Mouse (Mus musculus): ENCODE results near the gene Hecw2.

The Hecw2 gene

DNA sequence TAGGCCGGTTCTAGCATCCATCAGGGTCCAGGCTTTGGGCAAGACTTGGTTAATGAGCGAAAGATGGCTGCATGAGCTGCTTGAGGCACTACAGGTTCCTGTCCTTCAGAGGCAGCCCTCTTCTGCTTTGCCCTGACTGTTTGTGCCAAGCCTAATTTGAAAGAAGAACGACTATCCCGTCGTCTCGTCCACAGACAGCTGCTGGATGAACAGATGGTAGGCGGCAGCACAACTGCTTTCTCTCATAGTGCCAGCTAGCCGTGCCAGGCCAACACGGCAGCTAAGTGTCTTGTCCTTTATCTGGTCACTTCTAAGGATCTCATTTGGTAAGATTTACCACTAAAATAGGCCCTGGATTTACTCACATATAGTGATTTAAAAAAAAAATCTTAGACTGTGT lies 365.9 kb downstream of the Hecw2 start:
- no peak for DNase-seq (ENCODE audit: low spot score)

GRCm38 (mm10) chr1:53824446-53825337 lies 370.3 kb downstream of the Hecw2 start:
- no peak for DNase-seq (ENCODE audit: low spot score)

- DNase-seq (ENCODE audit: low spot score): no peak
Measured at GRCm38 (mm10) chr1:53823687-53824445, 371.1 kb downstream of the Hecw2 start.

- DNase-seq (ENCODE audit: low spot score): no peak
Measured at GRCm38 (mm10) chr1:53821983-53822382, 373.0 kb downstream of the Hecw2 start.

DNA sequence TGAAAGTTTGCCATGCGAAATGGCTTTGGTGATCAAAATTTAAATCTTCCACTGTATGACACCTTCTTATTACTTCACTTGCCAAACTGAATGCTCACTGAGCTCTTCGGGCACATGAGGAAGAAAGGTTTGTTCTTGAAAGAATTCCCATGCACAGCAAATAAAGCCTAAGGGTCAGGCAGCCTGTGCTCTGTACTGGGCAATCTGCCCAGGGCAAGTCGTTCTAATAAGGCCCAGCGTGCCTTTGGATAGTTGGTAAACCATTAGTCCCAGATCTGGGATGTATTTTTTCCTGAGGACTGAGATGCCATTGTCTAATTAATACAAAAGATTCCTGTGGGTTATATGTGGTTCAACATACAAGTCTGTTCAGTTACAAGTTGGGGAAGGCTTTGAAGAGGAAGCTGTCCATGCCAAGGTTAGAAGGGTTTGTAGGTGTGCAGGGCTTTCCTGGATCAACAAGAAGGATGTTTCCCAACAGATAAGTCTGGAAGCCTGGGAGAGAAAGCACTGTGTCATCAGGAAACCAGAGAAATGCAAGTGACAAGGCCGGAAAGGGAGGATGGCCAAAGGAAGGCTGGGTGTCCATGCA lies 374.8 kb downstream of the Hecw2 start:
- DNase-seq (ENCODE audit: low spot score): no peak

- DNase-seq (ENCODE audit: low spot score): no peak
Measured at GRCm38 (mm10) chr1:53818072-53818862, 376.7 kb downstream of the Hecw2 start.

DNA sequence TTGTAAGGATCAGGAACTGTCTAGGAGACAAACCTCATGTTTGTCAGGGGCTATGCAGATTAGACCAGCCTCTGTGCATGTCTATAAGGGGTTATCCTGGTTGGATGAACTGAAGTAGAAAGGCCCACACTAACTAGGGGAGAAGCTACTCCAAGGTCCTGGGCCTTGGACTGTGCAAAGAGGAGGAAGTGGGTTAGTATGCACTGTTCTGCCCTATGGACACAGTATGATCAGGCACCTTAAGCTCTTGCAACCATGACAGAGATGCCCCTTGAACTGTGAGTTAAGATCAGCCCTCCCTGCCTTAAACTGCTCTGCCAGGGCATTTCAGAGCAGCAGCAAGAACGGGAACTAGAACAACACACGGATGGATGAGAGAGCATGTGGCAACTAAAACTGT lies 378.6 kb downstream of the Hecw2 start:
- DNase-seq (ENCODE audit: low spot score): no peak

GRCm38 (mm10) chr1:53814077-53814705 lies 380.8 kb downstream of the Hecw2 start:
- DNase-seq (ENCODE audit: low spot score): no peak

- no peak for DNase-seq (ENCODE audit: low spot score)
Measured at GRCm38 (mm10) chr1:53811919-53812318, 383.0 kb downstream of the Hecw2 start.

DNA sequence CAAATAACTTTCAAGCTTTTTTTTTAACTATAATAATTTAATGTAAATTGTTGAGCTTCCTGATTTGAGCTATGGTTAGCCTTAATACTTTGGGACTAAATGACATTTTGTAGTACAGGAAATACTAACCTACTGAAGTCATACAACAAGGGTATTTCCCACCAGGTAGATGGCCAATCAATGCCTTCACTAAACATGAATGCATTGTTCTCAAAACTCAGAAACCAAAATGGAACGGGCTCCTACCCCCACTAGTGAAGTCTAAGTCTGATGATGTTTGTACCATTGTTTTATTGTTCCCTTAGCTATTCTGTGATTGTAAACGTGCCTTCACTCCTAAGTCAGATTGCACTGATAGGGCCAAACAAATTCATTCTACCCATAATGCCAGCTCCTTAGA lies 386.7 kb downstream of the Hecw2 start:
- no peak for DNase-seq (ENCODE audit: low spot score)

GRCm38 (mm10) chr1:53797811-53798210 lies 397.2 kb downstream of the Hecw2 start:
- no peak for DNase-seq (ENCODE audit: low spot score)

GRCm38 (mm10) chr1:53797074-53797473 lies 397.9 kb downstream of the Hecw2 start:
- DNase-seq (ENCODE audit: low spot score): no peak

GRCm38 (mm10) chr1:53796271-53796670 lies 398.7 kb downstream of the Hecw2 start:
- DNase-seq (ENCODE audit: low spot score): no peak

GRCm38 (mm10) chr1:53795591-53795990 lies 399.4 kb downstream of the Hecw2 start:
- DNase-seq (ENCODE audit: low spot score): no peak

GRCm38 (mm10) chr1:53795081-53795480 lies 399.9 kb downstream of the Hecw2 start:
- DNase-seq (ENCODE audit: low spot score): no peak

GRCm38 (mm10) chr1:53794279-53794678 lies 400.7 kb downstream of the Hecw2 start:
- DNase-seq (ENCODE audit: low spot score): no peak

- no peak for DNase-seq (ENCODE audit: low spot score)
Measured at GRCm38 (mm10) chr1:53791343-53791742, 403.6 kb downstream of the Hecw2 start.

DNA sequence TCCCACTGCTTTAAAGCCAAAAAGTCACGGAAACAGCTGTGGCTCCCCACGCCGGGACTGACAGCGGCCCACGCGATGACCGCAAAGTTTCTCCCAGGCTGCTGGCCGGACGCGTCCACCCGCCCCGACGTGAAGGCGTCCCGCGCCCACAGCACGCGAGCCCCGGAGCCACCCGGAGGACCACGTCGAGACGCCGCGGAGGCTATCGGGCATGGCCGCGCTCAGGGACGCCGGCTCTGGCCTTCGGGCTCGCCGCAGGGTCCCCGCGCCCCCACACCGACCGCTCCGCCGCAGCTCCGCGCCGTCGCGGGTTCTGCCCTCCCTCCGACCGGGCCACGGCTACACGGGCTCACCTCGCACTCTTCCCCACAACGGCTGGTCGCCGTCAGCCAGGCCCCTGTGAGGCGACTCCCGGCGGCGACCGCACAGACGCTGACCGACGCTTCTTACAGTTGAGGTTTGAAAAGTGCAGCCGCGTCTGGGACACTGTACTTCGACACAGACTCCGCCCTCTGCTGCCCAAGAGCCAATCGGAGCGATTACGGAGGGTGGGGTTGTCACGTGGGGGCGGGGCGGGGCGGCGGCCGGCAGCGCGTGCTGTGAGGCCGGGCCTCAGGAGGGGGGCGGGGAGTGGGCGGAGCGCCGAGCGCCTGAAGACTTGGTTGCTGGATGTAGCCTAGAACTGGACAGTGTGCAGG lies 410.1 kb downstream of the Hecw2 start, which contains the start of gene Stk17b:
TSS of gene Stk17b (minus strand) at position 504 of the 698 bp plus-strand sequence.
- peak; percentile 92 for DNase-seq (ENCODE audit: low spot score)

- DNase-seq (ENCODE audit: low spot score): peak; percentile 12
Measured at GRCm38 (mm10) chr1:53784291-53784720, 410.7 kb downstream of the Hecw2 start.

DNA sequence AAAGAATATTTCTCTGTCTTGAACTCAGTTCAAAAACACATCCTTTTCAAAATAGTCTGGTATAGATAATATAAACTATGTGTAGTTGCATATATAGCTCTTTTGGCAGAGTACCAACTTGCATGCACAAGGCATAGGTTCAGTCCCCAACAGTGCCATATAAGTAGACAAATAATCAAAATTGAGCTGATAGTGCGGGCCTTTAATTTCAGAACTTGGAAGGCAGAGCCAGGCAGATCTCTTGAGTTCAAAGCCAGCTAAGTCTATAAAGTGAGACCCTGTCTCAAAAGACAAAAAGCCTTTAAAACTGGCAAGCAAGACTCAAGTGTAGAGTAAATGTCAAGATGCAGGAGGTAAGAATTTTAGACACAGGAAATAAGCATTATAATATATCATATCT lies 412.0 kb downstream of the Hecw2 start:
- DNase-seq (ENCODE audit: low spot score): no peak

GRCm38 (mm10) chr1:53782079-53782478 lies 412.9 kb downstream of the Hecw2 start:
- no peak for DNase-seq (ENCODE audit: low spot score)

All from testis, postnatal 14 days (tissue).